Mouse (Mus musculus): Measurements from ENCODE around the gene Exoc7. TPM values are rescaled to one million over a fixed set of nuclear protein-coding genes. Genes with fewer than 3 reads are reported as not detected.

Gene Exoc7
- total RNA-seq, 2 experiments from 2014 or later = 74.1 to 106 TPM

DNA sequence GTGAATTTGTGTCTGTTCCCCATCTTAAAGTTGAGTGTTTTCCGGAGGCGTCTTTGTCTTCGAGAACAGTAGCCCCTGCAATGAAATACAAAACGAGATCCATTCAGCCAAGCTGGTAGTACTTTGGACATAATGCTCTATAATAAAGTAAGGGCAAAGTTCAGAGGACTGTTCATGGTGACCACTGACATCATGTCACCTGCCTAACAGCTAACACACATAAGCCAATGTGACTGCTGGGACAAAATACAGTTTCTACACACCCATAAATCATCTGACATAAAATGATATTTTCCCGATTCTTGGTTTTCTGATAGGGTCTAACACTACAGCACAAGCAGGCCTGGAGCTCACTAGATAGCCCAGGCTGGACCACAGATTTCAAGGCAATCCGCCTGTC lies 38.7 kb downstream of the Exoc7 start:
- TF ChIP-seq CTCF (IDR thresholded peaks at IDR 0.05) = no peak
- Histone ChIP-seq H3K4me3 (no peak overlapping the region), H3K27ac (no peak overlapping the region)
- intact Hi-C loops (cut with DNase I) = no loop called here
- no peak for DNase-seq

- intact Hi-C loops (cut with DNase I) = no loop called here
Observed at GRCm38 (mm10) chr11:116267637-116268036, 39.4 kb downstream of the Exoc7 start.

DNA sequence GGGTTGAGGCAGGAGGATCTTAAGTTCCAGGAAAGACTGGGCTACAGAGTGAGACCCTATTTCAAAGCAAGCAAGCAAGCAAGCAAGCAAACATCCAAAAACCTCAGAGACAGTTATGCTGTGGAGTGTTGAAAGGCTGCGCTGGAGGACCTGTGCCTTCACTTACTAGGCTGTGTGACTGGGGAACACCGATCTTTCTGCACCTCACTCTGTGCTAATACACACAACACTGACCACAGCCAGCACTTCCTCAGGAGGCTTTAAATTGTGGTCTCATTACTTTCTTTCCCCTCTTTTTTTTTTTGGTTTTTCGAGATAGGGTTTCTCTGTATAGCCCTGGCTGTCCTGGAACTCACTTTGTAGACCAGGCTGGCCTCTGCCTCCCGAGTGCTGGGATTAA lies 41.2 kb downstream of the Exoc7 start:
- H3K27ac ChIP-seq = peak overlapping the region; percentile 28; the same call in 1 of the 2 replicates
- intact Hi-C loops (cut with DNase I) = no loop called here

More at GRCm38 (mm10) chr11:116267637-116268036, 39.4 kb downstream of the Exoc7 start:
- Histone ChIP-seq H3K4me3 (no peak overlapping the region), H3K27ac (no peak overlapping the region)
- DNase-seq = no peak
- peak; percentile 34; the same call in 1 of the 2 replicates for TF ChIP-seq CTCF (IDR thresholded peaks at IDR 0.05)

GRCm38 (mm10) chr11:116265352-116265751 lies 41.7 kb downstream of the Exoc7 start:
- TF ChIP-seq CTCF (IDR thresholded peaks at IDR 0.05) = no peak
- DNase-seq = peak; percentile 72
- Histone ChIP-seq H3K27ac (peak overlapping the region; percentile 28; the same call in 1 of the 2 replicates), H3K4me3 (no peak overlapping the region)
- intact Hi-C loops (cut with DNase I) = no loop called here

More for the DNA sequence above, 41.2 kb downstream of the Exoc7 start:
- DNase-seq = no peak
- TF ChIP-seq CTCF (IDR thresholded peaks at IDR 0.05) = no peak
- no peak overlapping the region for H3K4me3 ChIP-seq

DNA sequence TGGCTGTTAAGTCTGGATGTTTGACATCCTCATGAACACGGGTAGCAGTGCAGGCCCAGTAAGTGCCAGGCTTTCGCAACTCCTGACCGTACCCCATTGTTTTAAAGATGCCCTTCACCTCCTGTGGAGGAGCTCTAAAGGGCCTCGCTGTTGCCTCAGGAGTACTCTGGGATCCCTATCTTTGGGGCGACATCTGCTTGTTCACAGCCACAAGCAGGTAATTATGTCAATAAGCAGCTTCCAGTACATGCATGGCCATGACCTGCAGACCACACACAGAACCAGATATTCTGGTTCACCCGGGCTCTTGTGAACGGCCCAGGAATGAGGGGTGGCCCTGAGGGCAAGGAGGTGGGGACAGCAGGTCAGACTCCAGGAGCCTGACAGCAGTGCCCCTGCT lies 46.8 kb downstream of the Exoc7 start:
- intact Hi-C loops (cut with DNase I) = no loop called here
- Histone ChIP-seq H3K4me3 (no peak overlapping the region), H3K27ac (no peak overlapping the region)
- TF ChIP-seq CTCF (IDR thresholded peaks at IDR 0.05) = no peak
- DNase-seq = no peak

DNA sequence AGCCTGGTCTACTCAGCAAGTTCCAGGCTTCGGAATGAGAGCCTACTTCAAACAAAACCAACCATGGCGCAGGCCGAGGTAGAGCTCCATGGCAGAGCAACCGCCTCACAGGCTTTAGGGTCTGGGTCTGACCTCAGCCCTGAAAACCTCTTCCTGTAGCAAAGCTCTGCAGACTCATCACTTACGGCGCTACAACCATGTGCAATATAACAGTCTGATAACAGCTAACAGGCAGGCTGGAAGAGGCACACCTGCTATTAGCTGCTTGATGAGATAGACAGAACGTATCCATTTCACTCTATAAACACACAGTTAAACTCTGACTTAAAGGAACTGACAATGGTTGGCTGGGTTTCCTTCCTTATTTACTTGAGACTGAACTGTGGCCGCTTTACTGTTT lies 47.6 kb downstream of the Exoc7 start:
- intact Hi-C loops (cut with DNase I) = no loop called here
- Histone ChIP-seq H3K27ac (no peak overlapping the region), H3K4me3 (no peak overlapping the region)
- no peak for TF ChIP-seq CTCF (IDR thresholded peaks at IDR 0.05)
- DNase-seq = no peak

DNA sequence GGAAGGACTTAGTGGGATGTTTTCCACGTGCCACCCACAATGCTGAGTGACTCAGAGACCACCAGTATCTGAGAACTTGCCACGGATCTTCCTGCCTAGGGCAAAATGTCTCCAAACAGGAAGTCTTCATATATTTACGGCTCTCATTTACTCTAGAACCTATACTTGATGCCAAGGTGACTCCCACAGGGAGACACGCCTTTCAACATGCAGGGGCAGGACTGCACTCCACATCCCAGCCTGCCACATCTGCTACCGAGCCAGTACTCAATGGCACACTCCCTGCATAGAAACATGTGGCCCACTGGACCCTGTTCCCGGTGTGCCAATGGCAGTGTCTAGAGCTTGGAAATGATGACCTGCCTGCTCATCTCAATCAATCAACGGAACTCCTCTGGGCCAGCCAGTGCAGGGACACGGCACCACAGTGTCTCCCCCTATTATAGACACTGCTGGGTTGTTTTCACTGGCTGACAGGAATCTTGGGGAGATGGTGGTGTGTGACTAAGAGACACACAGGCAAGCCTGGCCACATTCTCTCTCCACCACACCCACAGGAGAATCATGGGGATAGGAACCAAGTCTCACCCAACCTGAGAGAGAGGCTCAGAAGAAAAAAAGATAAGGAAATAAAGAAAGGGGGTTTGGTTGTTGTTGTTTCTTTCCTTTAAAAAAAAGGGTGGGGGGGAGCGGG lies 50.9 kb downstream of the Exoc7 start:
- no peak overlapping the region for H3K4me3 ChIP-seq
- no peak for TF ChIP-seq CTCF (IDR thresholded peaks at IDR 0.05)
- intact Hi-C loops (cut with DNase I) = no loop called here
- DNase-seq = no peak
- H3K27ac ChIP-seq = no peak overlapping the region

DNA sequence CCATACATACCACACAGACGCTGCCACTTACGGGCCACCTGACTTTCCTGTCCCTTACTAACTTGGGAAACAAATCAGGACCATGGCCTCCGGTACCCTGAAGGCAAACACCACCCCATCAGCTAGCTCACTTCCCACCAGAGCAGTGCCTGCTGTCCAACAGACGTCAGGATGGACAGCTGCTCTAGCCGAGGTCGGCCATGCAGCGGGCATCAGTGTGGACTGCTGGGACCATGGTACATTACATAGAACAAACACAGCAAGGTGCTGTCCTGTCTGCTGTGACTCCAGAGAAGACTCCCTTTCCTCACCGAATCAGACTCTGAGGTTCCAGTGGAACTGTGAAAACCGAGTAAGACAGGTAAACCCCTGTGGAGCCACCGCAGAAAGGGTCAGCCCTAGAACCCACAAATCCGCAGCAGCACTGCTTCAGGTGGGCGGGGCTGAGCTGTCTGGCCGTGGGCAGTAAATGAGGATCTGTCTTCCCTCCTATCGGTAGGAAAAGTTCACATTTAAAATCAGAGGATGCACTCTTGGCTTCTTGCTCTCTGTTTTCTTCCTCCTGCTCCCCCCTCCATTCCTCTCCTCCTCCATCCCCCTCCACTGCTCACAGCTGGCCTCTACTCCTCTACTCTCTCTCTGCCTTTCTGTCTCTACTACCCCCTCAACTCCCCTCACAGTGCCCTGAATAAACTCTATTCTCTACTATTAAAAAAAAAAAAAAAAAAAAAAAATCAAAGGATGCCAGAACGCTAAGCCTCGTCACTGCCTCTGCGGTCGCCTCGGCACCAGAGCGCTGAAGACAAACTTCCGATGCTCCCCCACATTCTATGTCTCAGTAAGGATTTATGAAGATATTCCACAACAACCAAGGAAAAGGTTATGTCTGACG lies 51.7 kb downstream of the Exoc7 start:
- no peak overlapping the region for H3K27ac ChIP-seq
- TF ChIP-seq CTCF (IDR thresholded peaks at IDR 0.05) = no peak
- DNase-seq = no peak
- H3K4me3 ChIP-seq = no peak overlapping the region
- intact Hi-C loops (cut with DNase I) = no loop called here

- H3K27ac ChIP-seq = no peak overlapping the region
- no peak for TF ChIP-seq CTCF (IDR thresholded peaks at IDR 0.05)
- intact Hi-C loops (cut with DNase I) = no loop called here
- DNase-seq = no peak
- H3K4me3 ChIP-seq = no peak overlapping the region
Observed at GRCm38 (mm10) chr11:116254627-116255026, 52.4 kb downstream of the Exoc7 start.

DNA sequence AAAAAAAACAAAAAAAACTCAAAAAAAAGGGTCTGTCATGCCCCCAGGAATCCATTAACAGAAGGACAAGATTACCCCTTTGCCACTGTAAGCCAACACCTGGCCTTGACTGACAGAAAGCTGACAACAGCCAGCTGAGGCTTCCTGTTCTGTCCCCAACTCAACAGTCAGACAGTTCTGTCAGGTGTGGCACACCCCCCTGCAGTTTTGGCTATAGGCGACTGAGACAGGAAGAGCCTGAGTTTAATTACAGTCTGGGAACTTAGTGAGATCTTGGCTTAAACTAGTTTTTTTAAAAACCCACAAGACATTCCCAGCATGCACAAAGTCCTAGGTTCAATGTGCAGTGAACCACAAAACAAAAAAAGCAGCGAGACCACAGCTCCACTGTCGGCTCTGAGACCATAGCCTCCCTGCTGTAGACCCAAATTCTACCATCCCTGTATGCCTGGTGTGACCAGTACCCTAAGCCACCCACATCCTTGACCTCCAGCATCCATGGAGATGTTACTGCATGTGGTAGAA lies 53.9 kb downstream of the Exoc7 start:
- DNase-seq = no peak
- TF ChIP-seq CTCF (IDR thresholded peaks at IDR 0.05) = no peak
- Histone ChIP-seq H3K27ac (no peak overlapping the region), H3K4me3 (no peak overlapping the region)
- intact Hi-C loops (cut with DNase I) = no loop called here

GRCm38 (mm10) chr11:116250898-116251297 lies 56.1 kb downstream of the Exoc7 start:
- Histone ChIP-seq H3K27ac (no peak overlapping the region), H3K4me3 (no peak overlapping the region)
- no peak for TF ChIP-seq CTCF (IDR thresholded peaks at IDR 0.05)
- DNase-seq = no peak
- intact Hi-C loops (cut with DNase I) = no loop called here

- DNase-seq = no peak
- no peak for TF ChIP-seq CTCF (IDR thresholded peaks at IDR 0.05)
- intact Hi-C loops (cut with DNase I) = no loop called here
- H3K4me3 ChIP-seq = no peak overlapping the region
- H3K27ac ChIP-seq = no peak overlapping the region
Observed at GRCm38 (mm10) chr11:116247502-116248222, 59.4 kb downstream of the Exoc7 start.
